Mouse (Mus musculus) forebrain, embryonic 11.5 days (tissue): ENCODE data around the gene Dnajc21. TPM values are rescaled to one million over a fixed set of nuclear protein-coding genes. Genes with fewer than 3 reads are reported as not detected.
A peak's percentile ranks its signal among the peaks of the same experiment; 100 is the strongest.

Experiments
- ATAC-seq: fragments of 200-750 bp; cut with Nextera tagmentation; replicated peaks from 2 replicates; pipeline ENCODE4 v1.8.0; 2017; ENCODE audit warnings: moderate TSS enrichment; ENCODE audit not compliant: low FRiP score
- DNase-seq: peaks from one replicate; pipeline ENCODE4 v3.0.0-alpha.2; 2017; ENCODE audit warnings: low spot score
- H3K27ac ChIP-seq: fragments of 300-500 bp; sonication (generic); 2 replicates; pipeline ENCODE4 v1.5.1; 2014; ENCODE audit warnings: low read depth, low read length
- H3K27me3 ChIP-seq: fragments of 300-500 bp; sonication (generic); 2 replicates; pipeline ENCODE4 v1.6.1; 2014; ENCODE audit warnings: mild to moderate bottlenecking, low read length, mixed read lengths; ENCODE audit not compliant: control insufficient read depth, insufficient read depth
- H3K36me3 ChIP-seq: fragments of 300-500 bp; sonication (generic); 2 replicates; pipeline ENCODE4 v1.6.1; 2014; ENCODE audit warnings: mild to moderate bottlenecking, low read length, moderate library complexity, mixed read lengths; ENCODE audit not compliant: control insufficient read depth, insufficient read depth
- H3K4me1 ChIP-seq: fragments of 300-500 bp; sonication (generic); replicated peaks from 2 replicates; pipeline ENCODE4 v1.6.1; 2014; ENCODE audit warnings: low read length, mixed read lengths; ENCODE audit not compliant: control insufficient read depth, insufficient read depth
- H3K4me2 ChIP-seq: fragments of 300-500 bp; sonication (generic); 2 replicates; pipeline ENCODE4 v1.6.1; 2014; ENCODE audit warnings: low read depth, mild to moderate bottlenecking, low read length, moderate library complexity, mixed read lengths; ENCODE audit not compliant: severe bottlenecking
- H3K4me3 ChIP-seq: fragments of 300-500 bp; sonication (generic); 2 replicates; pipeline ENCODE4 v1.5.1; 2014; ENCODE audit warnings: low read depth, low read length
- H3K9ac ChIP-seq: fragments of 300-500 bp; sonication (generic); 2 replicates; pipeline ENCODE4 v1.6.1; 2014; ENCODE audit warnings: low read length
- H3K9me3 ChIP-seq: fragments of 300-500 bp; sonication (generic); 2 replicates; pipeline ENCODE4 v1.6.1; 2016; ENCODE audit warnings: low read length, mixed read lengths; ENCODE audit not compliant: control insufficient read depth
- WGBS: fragments of 180-500 bp; shearing (Covaris S2); extraction: QIAGEN DNeasy Blood & Tissue Kit; methylation state at CpG from one replicate; pipeline ENCODE4 v1.1.7; 2014; 5-methylcytosine and 5-hydroxymethylcytosine counted together
- polyA plus RNA-seq: library from polyadenylated mRNA; unstranded; fragments of >200 nt; fragmentation: Nextera tagmentation; extraction: Ambion mirVana; gene quantifications from 2 replicates; pipeline ENCODE4 v1.2.1, GENCODE M21; 2014

Dnajc21 gene
- polyA plus RNA-seq, 1 experiment from 2014 or later: 18.3 TPM

- Histone ChIP-seq H3K27me3 (no peaks in the 10 kb centered on the region), H3K27ac (no peak overlapping the region), H3K4me1 (peaks cover 7% of the 10 kb centered on the region), H3K4me2 (no peak overlapping the region), H3K36me3 (no peaks in the 10 kb centered on the region), H3K4me3 (no peak overlapping the region), H3K9me3 (no peaks in the 10 kb centered on the region), H3K9ac (no peak overlapping the region)
- 29% methylated on average over 1 of the region's 1 CpGs for WGBS
- DNase-seq (no peak), ATAC-seq (peak; percentile 61)
These were observed 48.6 kb downstream of the Dnajc21 start for GRCm38 (mm10) chr15:10421785-10422144.

GRCm38 (mm10) chr15:10421138-10421784 lies 49.1 kb downstream of the Dnajc21 start:
- H3K27me3 ChIP-seq: no peaks in the 10 kb centered on the region
- H3K9me3 ChIP-seq: no peaks in the 10 kb centered on the region
- H3K4me1 ChIP-seq: peaks cover 7% of the 10 kb centered on the region
- ATAC-seq (peak; percentile 89), DNase-seq (peak; percentile 73)
- H3K4me2 ChIP-seq: no peak overlapping the region
- no peaks in the 10 kb centered on the region for H3K36me3 ChIP-seq
- no peak overlapping the region for H3K9ac ChIP-seq
- H3K4me3 ChIP-seq: no peak overlapping the region
- H3K27ac ChIP-seq: peak overlapping the region; percentile 41; the same call in 1 of the 2 replicates
- WGBS: 14% methylated on average over 7 of the region's 7 CpGs

GRCm38 (mm10) chr15:10413656-10414055 lies 56.7 kb downstream of the Dnajc21 start:
- Histone ChIP-seq H3K36me3 (no peaks in the 10 kb centered on the region), H3K4me3 (no peak overlapping the region), H3K9ac (no peak overlapping the region), H3K4me1 (no peaks in the 10 kb centered on the region), H3K27me3 (no peaks in the 10 kb centered on the region), H3K9me3 (no peaks in the 10 kb centered on the region), H3K27ac (no peak overlapping the region), H3K4me2 (no peak overlapping the region)
- ATAC-seq (no peak), DNase-seq (no peak)
- 85% methylated on average over 6 of the region's 6 CpGs for WGBS

GRCm38 (mm10) chr15:10410881-10411280 lies 59.4 kb downstream of the Dnajc21 start:
- Histone ChIP-seq H3K4me3 (no peak overlapping the region), H3K4me2 (no peak overlapping the region), H3K36me3 (no peaks in the 10 kb centered on the region), H3K27me3 (no peaks in the 10 kb centered on the region), H3K27ac (no peak overlapping the region), H3K9me3 (no peaks in the 10 kb centered on the region), H3K9ac (no peak overlapping the region), H3K4me1 (no peaks in the 10 kb centered on the region)
- WGBS: 93% methylated on average over 2 of the region's 2 CpGs
- ATAC-seq (no peak), DNase-seq (no peak)

GRCm38 (mm10) chr15:10409842-10410241 lies 60.5 kb downstream of the Dnajc21 start:
- H3K36me3 ChIP-seq: no peaks in the 10 kb centered on the region
- 91% methylated on average over 3 of the region's 3 CpGs for WGBS
- no peak overlapping the region for H3K9ac ChIP-seq
- H3K4me3 ChIP-seq: no peak overlapping the region
- ATAC-seq (no peak), DNase-seq (no peak)
- no peak overlapping the region for H3K27ac ChIP-seq
- H3K27me3 ChIP-seq: no peaks in the 10 kb centered on the region
- H3K4me1 ChIP-seq: no peaks in the 10 kb centered on the region
- no peak overlapping the region for H3K4me2 ChIP-seq
- no peaks in the 10 kb centered on the region for H3K9me3 ChIP-seq

- H3K4me2 ChIP-seq: no peak overlapping the region
- ATAC-seq (peak; percentile 51; the same call in 1 of the 2 replicates), DNase-seq (no peak)
- no peaks in the 10 kb centered on the region for H3K36me3 ChIP-seq
- H3K27ac ChIP-seq: no peak overlapping the region
- no peak overlapping the region for H3K9ac ChIP-seq
- H3K9me3 ChIP-seq: no peaks in the 10 kb centered on the region
- H3K4me3 ChIP-seq: no peak overlapping the region
- WGBS: 66% methylated on average over 3 of the region's 3 CpGs
- H3K27me3 ChIP-seq: no peaks in the 10 kb centered on the region
- no peaks in the 10 kb centered on the region for H3K4me1 ChIP-seq
These were observed 69.9 kb downstream of the Dnajc21 start for GRCm38 (mm10) chr15:10400415-10400814.

- no peak overlapping the region for H3K4me2 ChIP-seq
- no peaks in the 10 kb centered on the region for H3K27me3 ChIP-seq
- DNase-seq (no peak), ATAC-seq (no peak; the same call in 1 of the 2 replicates)
- H3K4me1 ChIP-seq: no peaks in the 10 kb centered on the region
- WGBS: 75% methylated on average over 2 of the region's 2 CpGs
- no peaks in the 10 kb centered on the region for H3K9me3 ChIP-seq
- H3K9ac ChIP-seq: no peak overlapping the region
- H3K36me3 ChIP-seq: no peaks in the 10 kb centered on the region
- no peak overlapping the region for H3K4me3 ChIP-seq
- H3K27ac ChIP-seq: no peak overlapping the region
These were observed 70.5 kb downstream of the Dnajc21 start for GRCm38 (mm10) chr15:10399795-10400194.

Other genes starting within 250 kb of the Dnajc21 start
- not detected in 2 replicates for gene Gm21973, start 145.1 kb downstream of the Dnajc21 start, polyA plus RNA-seq
- not detected in 2 replicates for gene Agxt2, start 112.0 kb downstream of the Dnajc21 start, polyA plus RNA-seq
- 112 and 146 TPM in 2 replicates for gene Brix1, start 15.4 kb upstream of the Dnajc21 start, polyA plus RNA-seq
- 35.1 and 37.4 TPM in 2 replicates for gene Rad1, start 15.5 kb upstream of the Dnajc21 start, polyA plus RNA-seq
- not detected in 2 replicates for gene Ttc23l, start 88.2 kb upstream of the Dnajc21 start, polyA plus RNA-seq
- 58.2 and 61.5 TPM in 2 replicates for gene Rai14, start 244.1 kb upstream of the Dnajc21 start, polyA plus RNA-seq